Mouse (Mus musculus): ENCODE results near the gene Erbb4. TPM values are rescaled to one million over a fixed set of nuclear protein-coding genes. Genes with fewer than 3 reads are reported as not detected.
A peak's percentile ranks its signal among the peaks of the same experiment; 100 is the strongest.
"Not testable (repeated sequence)": the region's sequence is repeated elsewhere in the genome, so short reads cannot be mapped to it uniquely, and the experiment has no call there.

Gene Erbb4
- polyA plus RNA-seq, 1 experiment from 2014 or later, result 8.6 TPM

DNA sequence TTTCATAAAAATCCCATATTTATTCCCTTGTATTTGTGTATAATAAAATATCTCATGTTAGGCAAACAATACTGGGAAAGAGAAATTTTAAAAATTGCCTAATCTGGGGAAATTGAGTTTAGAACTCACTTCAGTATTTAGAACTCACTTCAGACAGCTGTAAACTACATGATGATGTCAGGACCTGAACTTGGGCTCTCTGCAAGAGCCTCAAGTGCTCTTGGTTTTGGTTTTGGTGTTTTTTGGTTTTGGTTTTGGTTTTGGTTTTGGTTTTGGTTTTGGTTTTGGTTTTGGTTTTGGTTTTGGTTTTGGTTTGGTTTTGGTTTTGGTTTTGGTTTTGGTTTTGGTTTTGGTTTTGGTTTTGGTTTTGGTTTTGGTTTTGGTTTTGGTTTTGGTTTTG, 341.8 kb downstream of the Erbb4 start:
- H3K9ac ChIP-seq (ENCODE audit: low read length); H3K36me3 ChIP-seq (ENCODE audit: control insufficient read depth, insufficient read depth, low read length); H3K4me2 ChIP-seq; H3K4me1 ChIP-seq (ENCODE audit: control insufficient read depth, insufficient read depth, low read length); H3K27ac ChIP-seq (ENCODE audit: low read depth, low read length); ATAC-seq (ENCODE audit: low FRiP score); H3K27me3 ChIP-seq (ENCODE audit: control insufficient read depth, insufficient read depth, low read length); H3K4me3 ChIP-seq (ENCODE audit: low read depth, low read length); H3K9me3 ChIP-seq (ENCODE audit: control insufficient read depth, low read length): not testable (repeated sequence)
- DNase-seq (ENCODE audit: low spot score, missing footprints), result peak; percentile 64

GRCm38 (mm10) chr1:68762456-68762855, 345.4 kb downstream of the Erbb4 start:
- Histone ChIP-seq H3K9me3 (ENCODE audit: control insufficient read depth, low read length) (no peaks in the 10 kb centered on the region), H3K36me3 (ENCODE audit: control insufficient read depth, insufficient read depth, low read length) (no peaks in the 10 kb centered on the region), H3K4me3 (ENCODE audit: low read depth, low read length) (no peak overlapping the region), H3K27me3 (ENCODE audit: control insufficient read depth, insufficient read depth, low read length) (no peaks in the 10 kb centered on the region), H3K27ac (ENCODE audit: low read depth, low read length) (no peak overlapping the region), H3K4me2 (no peak overlapping the region), H3K4me1 (ENCODE audit: control insufficient read depth, insufficient read depth, low read length) (no peaks in the 10 kb centered on the region), H3K9ac (ENCODE audit: low read length) (no peak overlapping the region)
- DNase-seq (ENCODE audit: low spot score, missing footprints) (peak; percentile 81), ATAC-seq (ENCODE audit: low FRiP score) (no peak)
- WGBS, result 83% methylated on average over 5 of the region's 5 CpGs

DNA sequence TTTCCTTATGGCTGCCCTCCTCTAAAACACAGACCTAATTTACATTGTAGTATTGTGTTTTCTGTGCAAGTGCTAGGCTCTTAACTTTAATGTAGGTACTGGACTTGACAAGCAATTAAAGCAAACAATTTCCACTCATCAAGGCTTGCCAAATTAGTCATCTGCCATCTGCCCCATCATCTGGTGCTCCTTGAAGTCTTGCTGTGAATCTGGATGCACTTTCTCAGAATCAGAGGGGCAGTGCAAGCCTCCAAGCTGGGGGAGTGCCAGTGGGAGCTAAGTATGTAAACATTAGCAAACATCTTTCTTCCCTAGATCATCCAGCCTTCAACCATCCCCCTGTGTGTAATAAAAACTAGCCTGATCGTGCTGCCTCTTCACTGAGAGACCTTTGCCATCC, 358.9 kb downstream of the Erbb4 start:
- Histone ChIP-seq H3K4me1 (ENCODE audit: control insufficient read depth, insufficient read depth, low read length) (no peaks in the 10 kb centered on the region), H3K9me3 (ENCODE audit: control insufficient read depth, low read length) (no peaks in the 10 kb centered on the region), H3K27ac (ENCODE audit: low read depth, low read length) (no peak overlapping the region), H3K27me3 (ENCODE audit: control insufficient read depth, insufficient read depth, low read length) (no peaks in the 10 kb centered on the region), H3K4me2 (no peak overlapping the region), H3K36me3 (ENCODE audit: control insufficient read depth, insufficient read depth, low read length) (no peaks in the 10 kb centered on the region), H3K4me3 (ENCODE audit: low read depth, low read length) (no peak overlapping the region), H3K9ac (ENCODE audit: low read length) (no peak overlapping the region)
- ATAC-seq (ENCODE audit: low FRiP score), result 0 out of 2 replicates have a peak, but pooled peaks have one; percentile 48
- WGBS, result 53% methylated on average over 1 of the region's 1 CpGs
- peak; percentile 79 for DNase-seq (ENCODE audit: low spot score, missing footprints)

GRCm38 (mm10) chr1:68681478-68681877, 426.4 kb downstream of the Erbb4 start:
- no peaks in the 10 kb centered on the region for H3K36me3 ChIP-seq (ENCODE audit: control insufficient read depth, insufficient read depth, low read length)
- no peak overlapping the region for H3K4me3 ChIP-seq (ENCODE audit: low read depth, low read length)
- no peaks in the 10 kb centered on the region for H3K4me1 ChIP-seq (ENCODE audit: control insufficient read depth, insufficient read depth, low read length)
- H3K4me2 ChIP-seq, result no peak overlapping the region
- H3K9me3 ChIP-seq (ENCODE audit: control insufficient read depth, low read length), result no peaks in the 10 kb centered on the region
- H3K27me3 ChIP-seq (ENCODE audit: control insufficient read depth, insufficient read depth, low read length), result no peaks in the 10 kb centered on the region
- H3K9ac ChIP-seq (ENCODE audit: low read length), result no peak overlapping the region
- no peak overlapping the region for H3K27ac ChIP-seq (ENCODE audit: low read depth, low read length)
- DNase-seq (ENCODE audit: low spot score, missing footprints) (no peak), ATAC-seq (ENCODE audit: low FRiP score) (no peak)

GRCm38 (mm10) chr1:68674667-68675066, 433.2 kb downstream of the Erbb4 start:
- Histone ChIP-seq H3K9ac (ENCODE audit: low read length) (no peak overlapping the region), H3K27ac (ENCODE audit: low read depth, low read length) (no peak overlapping the region), H3K4me2 (no peak overlapping the region), H3K4me1 (ENCODE audit: control insufficient read depth, insufficient read depth, low read length) (no peaks in the 10 kb centered on the region), H3K27me3 (ENCODE audit: control insufficient read depth, insufficient read depth, low read length) (no peaks in the 10 kb centered on the region), H3K36me3 (ENCODE audit: control insufficient read depth, insufficient read depth, low read length) (no peaks in the 10 kb centered on the region), H3K4me3 (ENCODE audit: low read depth, low read length) (no peak overlapping the region), H3K9me3 (ENCODE audit: control insufficient read depth, low read length) (no peaks in the 10 kb centered on the region)
- 88% methylated on average over 4 of the region's 4 CpGs for WGBS
- no peak for ATAC-seq (ENCODE audit: low FRiP score)
- DNase-seq (ENCODE audit: low spot score, missing footprints), result no peak

- H3K36me3 ChIP-seq (ENCODE audit: control insufficient read depth, insufficient read depth, low read length), result no peaks in the 10 kb centered on the region
- no peaks in the 10 kb centered on the region for H3K27me3 ChIP-seq (ENCODE audit: control insufficient read depth, insufficient read depth, low read length)
- H3K4me2 ChIP-seq, result no peak overlapping the region
- H3K4me3 ChIP-seq (ENCODE audit: low read depth, low read length), result no peak overlapping the region
- no peak overlapping the region for H3K9ac ChIP-seq (ENCODE audit: low read length)
- no peak overlapping the region for H3K27ac ChIP-seq (ENCODE audit: low read depth, low read length)
- whole genome bisulfite sequencing, result 90% methylated on average over 10 of the region's 10 CpGs
- DNase-seq (ENCODE audit: low spot score, missing footprints) (no peak), ATAC-seq (ENCODE audit: low FRiP score) (no peak)
- H3K4me1 ChIP-seq (ENCODE audit: control insufficient read depth, insufficient read depth, low read length), result no peaks in the 10 kb centered on the region
- no peaks in the 10 kb centered on the region for H3K9me3 ChIP-seq (ENCODE audit: control insufficient read depth, low read length)
These were observed 440.8 kb downstream of the Erbb4 start for GRCm38 (mm10) chr1:68666831-68667601.

DNA sequence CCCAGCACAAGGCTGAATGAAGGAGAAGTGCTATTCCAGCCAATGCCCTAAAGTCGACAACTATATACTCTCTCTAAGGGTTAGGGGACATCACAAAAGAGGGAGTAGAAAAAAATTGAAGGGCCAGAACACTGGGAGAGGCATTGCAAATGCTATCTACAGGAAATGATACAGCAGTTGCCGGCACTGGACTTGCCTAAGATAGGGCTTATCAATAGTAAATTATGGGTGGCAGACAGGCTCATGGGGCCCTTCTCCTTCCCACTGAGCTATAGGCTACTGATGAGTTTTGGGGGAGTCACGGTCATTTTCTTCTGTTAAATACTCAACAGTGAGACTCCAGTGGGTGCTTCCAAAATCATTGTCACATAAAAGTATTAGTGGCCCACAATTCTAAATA, 517.4 kb downstream of the Erbb4 start:
- no peaks in the 10 kb centered on the region for H3K27me3 ChIP-seq (ENCODE audit: control insufficient read depth, insufficient read depth, low read length)
- no peak overlapping the region for H3K4me2 ChIP-seq
- ATAC-seq (ENCODE audit: low FRiP score) (no peak), DNase-seq (ENCODE audit: low spot score, missing footprints) (no peak)
- no peaks in the 10 kb centered on the region for H3K9me3 ChIP-seq (ENCODE audit: control insufficient read depth, low read length)
- H3K9ac ChIP-seq (ENCODE audit: low read length), result no peak overlapping the region
- 88% methylated on average over 3 of the region's 3 CpGs for WGBS
- no peak overlapping the region for H3K4me3 ChIP-seq (ENCODE audit: low read depth, low read length)
- no peaks in the 10 kb centered on the region for H3K4me1 ChIP-seq (ENCODE audit: control insufficient read depth, insufficient read depth, low read length)
- H3K36me3 ChIP-seq (ENCODE audit: control insufficient read depth, insufficient read depth, low read length), result no peaks in the 10 kb centered on the region
- no peak overlapping the region for H3K27ac ChIP-seq (ENCODE audit: low read depth, low read length)

GRCm38 (mm10) chr1:68573851-68574540, 533.9 kb downstream of the Erbb4 start:
- no peak for ATAC-seq (ENCODE audit: low FRiP score)
- DNase-seq (ENCODE audit: low spot score, missing footprints), result no peak
- Histone ChIP-seq H3K9me3 (ENCODE audit: control insufficient read depth, low read length) (no peaks in the 10 kb centered on the region), H3K27me3 (ENCODE audit: control insufficient read depth, insufficient read depth, low read length) (no peaks in the 10 kb centered on the region), H3K36me3 (ENCODE audit: control insufficient read depth, insufficient read depth, low read length) (no peaks in the 10 kb centered on the region), H3K4me3 (ENCODE audit: low read depth, low read length) (no peak overlapping the region), H3K27ac (ENCODE audit: low read depth, low read length) (no peak overlapping the region), H3K4me2 (no peak overlapping the region), H3K4me1 (ENCODE audit: control insufficient read depth, insufficient read depth, low read length) (no peaks in the 10 kb centered on the region), H3K9ac (ENCODE audit: low read length) (no peak overlapping the region)
- WGBS, result 89% methylated on average over 4 of the region's 4 CpGs

- no peak overlapping the region for H3K4me3 ChIP-seq (ENCODE audit: low read depth, low read length)
- ATAC-seq (ENCODE audit: low FRiP score) (no peak), DNase-seq (ENCODE audit: low spot score, missing footprints) (no peak)
- no peaks in the 10 kb centered on the region for H3K9me3 ChIP-seq (ENCODE audit: control insufficient read depth, low read length)
- no peak overlapping the region for H3K27ac ChIP-seq (ENCODE audit: low read depth, low read length)
- no peaks in the 10 kb centered on the region for H3K27me3 ChIP-seq (ENCODE audit: control insufficient read depth, insufficient read depth, low read length)
- WGBS, result 91% methylated on average over 1 of the region's 1 CpGs
- no peak overlapping the region for H3K4me2 ChIP-seq
- H3K4me1 ChIP-seq (ENCODE audit: control insufficient read depth, insufficient read depth, low read length), result no peaks in the 10 kb centered on the region
- H3K9ac ChIP-seq (ENCODE audit: low read length), result no peak overlapping the region
- H3K36me3 ChIP-seq (ENCODE audit: control insufficient read depth, insufficient read depth, low read length), result no peaks in the 10 kb centered on the region
These were observed 536.9 kb downstream of the Erbb4 start for GRCm38 (mm10) chr1:68570924-68571323.

All from midbrain, embryonic 11.5 days (tissue).